Mouse (Mus musculus): ENCODE measurements at regions not wholly inside any gene's neighbourhood (a gene's known extent, or its start where the extent isn't known, plus 50 kb on each side); places are given as distances from the start of the nearest gene placed in this dataset.

- DNase-seq (ENCODE audit: extremely low spot score, low spot score): no peak
These were observed 1203.8 kb downstream of the Gsdmc2 start for GRCm38 (mm10) chr15:62641051-62641710.

DNA sequence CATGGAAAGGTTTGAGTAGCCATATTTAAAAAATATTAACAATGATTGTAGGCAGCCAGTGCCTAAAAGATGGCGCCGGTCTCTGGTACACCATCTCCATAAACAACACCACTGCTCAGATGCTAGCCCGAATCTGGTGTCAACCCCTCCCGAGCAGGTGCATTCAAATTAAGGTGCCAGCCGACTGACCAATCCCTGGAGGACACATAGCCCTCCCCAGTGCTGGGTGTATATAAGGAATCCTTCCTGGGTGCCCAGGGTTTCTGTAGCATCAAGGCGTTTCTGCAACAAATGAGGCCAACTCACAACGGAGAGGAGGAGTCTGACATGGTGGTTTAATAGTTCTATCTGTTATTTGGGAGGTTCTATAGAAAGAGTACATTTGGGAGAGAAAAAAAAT lies 1219.6 kb downstream of the Gsdmc2 start:
- no peak for DNase-seq (ENCODE audit: extremely low spot score, low spot score)

DNA sequence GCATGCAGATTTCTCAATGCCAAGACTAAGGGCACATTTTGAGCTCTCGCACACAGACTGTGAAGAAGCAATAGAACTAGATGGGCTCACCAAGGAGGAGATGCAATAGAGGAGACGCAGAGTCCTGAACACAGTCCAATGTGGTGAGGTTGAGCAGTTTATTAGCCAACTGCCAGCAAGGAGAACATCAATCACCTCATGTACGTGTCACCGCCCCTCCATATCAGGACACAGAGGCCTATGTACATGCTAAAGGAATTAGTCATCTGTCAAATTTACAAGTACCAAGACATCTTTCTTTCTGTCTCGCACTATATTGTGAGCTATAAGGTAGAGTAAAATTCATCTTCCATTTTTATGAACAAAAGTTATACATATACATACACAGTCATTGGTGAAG lies 1228.9 kb downstream of the Gsdmc2 start:
- DNase-seq (ENCODE audit: extremely low spot score, low spot score): no peak

DNA sequence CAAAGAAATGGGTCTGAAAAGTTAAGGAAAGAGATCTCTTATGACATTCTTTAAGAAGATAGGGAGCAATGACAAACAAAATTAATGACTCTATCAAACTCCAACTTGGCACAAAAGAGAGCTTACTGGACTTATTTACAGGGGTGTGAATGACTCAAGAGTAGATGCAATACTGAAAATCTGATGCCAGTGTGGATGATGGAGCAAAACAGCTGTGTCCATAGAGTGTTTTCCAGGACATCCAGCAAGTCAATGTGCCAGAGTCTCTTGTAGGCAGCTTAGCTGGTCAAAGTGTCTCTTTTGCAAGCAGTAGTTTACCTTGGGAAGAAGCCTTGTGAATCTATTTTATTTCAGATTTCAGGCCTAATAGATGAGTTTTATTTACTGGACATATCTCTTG lies 1248.2 kb downstream of the Gsdmc2 start:
- no peak for DNase-seq (ENCODE audit: extremely low spot score, low spot score)

DNA sequence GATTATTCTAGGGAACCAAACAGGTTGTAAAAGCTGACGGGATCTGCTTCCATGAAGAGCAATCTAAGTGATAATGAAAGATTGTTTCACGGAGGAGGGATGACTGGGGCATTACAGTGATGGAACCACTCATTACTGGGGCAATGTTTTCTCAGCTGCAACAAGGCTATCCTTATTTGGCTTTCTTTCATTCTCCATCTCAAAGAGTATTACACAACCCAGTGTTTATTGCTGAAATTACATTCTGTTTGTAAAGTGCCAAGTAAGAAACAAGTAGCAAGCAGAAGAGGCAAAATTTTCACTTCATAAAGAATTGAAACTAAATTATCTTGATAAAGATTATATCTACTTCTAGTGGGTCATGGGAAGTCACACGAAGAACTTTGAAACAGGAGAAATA lies 1256.4 kb downstream of the Gsdmc2 start:
- no peak for DNase-seq (ENCODE audit: extremely low spot score, low spot score)

- DNase-seq (ENCODE audit: extremely low spot score, low spot score): no peak
These were observed 1266.2 kb downstream of the Gsdmc2 start for GRCm38 (mm10) chr15:62578788-62579187.

GRCm38 (mm10) chr15:62575791-62576190 lies 1269.2 kb downstream of the Gsdmc2 start:
- DNase-seq (ENCODE audit: extremely low spot score, low spot score): no peak

DNA sequence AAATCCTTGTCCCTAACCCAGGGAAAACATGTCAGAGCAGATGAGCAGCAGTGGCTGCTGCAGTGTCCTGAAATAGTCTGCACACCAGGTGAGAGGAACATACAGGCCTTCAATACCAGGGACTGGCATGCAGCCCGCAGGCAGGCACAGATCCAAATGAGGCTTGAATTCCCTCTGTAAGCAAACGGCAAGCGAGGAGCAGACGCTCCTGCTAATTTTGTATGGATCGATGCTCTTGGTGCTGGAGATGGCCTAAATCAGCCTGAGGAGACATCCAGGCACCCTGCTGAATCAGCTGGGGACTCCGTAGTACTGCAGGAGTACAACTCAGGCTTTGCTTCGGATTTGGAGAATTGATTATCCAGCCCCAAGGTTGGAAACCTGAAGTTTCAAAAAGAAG lies 1273.2 kb downstream of the Gsdmc2 start:
- DNase-seq (ENCODE audit: extremely low spot score, low spot score): no peak

DNA sequence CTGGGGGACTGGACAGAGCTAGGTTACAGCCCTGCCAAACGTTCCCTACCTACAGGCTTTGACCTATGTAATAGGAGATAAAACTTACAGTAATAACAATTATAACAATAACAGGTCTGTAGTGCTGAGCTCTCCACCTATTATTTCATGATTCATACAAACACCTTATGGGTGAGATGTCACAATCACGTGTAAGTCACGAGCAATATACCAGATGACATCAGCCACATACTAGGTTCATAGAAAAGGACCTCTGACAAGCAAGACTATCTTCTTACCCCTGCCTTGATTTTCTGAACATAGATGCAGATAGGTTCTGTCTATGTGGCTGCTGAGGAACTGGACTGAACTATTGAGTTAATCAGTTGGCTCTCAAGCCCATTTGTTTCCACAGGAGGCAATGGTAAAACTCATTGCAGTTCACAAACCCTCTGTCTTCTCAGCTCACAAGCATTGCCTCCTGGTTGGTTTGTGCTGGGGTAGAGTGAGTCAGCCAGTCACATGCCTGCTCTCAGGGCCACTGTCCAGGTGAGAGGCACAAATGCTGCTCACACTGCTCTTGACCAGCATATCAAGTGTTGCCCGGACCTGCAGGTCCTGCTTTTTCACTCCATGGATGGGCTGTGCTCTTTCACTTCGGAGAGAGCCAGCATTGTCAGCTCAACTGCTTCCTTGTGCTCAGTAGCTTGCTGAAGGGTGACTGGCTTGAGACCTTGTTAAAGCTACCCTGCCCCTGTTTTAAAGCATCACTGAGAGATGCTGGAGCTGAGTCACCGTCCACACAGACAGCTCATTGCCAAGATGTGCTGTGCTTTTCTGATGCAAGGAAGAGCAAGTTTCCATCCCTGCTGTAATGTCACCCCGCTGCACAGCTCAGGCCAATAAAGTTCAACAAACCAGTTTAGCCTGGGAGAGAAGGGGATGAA lies 1275.9 kb downstream of the Gsdmc2 start:
- DNase-seq (ENCODE audit: extremely low spot score, low spot score): no peak

DNA sequence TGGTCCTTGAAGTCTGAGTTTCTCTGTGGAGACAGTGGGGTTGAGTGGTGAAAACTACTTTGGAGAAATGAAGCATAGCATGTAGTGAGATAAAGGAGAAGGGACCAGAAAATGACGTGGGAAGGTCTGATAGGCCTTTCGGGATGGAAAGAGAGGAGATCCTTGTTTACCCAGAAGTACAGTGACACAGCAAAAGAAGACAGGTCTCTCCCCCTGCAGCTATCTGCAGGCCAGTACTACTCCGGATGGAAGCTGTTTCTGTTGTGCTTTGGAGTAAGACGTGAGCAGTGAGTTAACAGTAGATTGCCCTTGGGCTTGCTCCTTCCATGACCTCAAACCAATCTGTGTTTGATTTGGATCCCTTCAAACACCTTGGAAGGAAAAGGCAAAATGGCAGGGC lies 1277.5 kb downstream of the Gsdmc2 start:
- DNase-seq (ENCODE audit: extremely low spot score, low spot score): no peak

DNA sequence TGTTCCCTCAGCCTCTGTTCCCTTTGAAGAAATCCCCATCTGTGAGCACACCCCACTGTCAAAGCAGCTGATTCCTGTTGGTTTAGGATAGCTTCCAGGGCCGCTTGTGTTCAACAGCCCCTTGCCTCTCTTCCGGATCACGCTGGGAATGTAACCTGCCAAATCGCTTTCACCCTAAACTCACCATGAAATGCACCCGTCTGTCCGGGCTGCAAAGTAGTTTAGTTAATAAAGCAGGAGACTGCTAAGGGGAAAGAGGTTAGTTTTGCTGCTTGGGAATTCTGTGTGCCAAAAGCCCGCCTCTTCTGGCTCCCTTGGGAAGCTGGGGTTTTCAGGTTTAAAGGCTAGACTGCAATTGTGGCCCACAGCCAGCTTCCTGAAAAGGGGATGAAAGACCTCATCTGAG lies 1278.9 kb downstream of the Gsdmc2 start:
- peak; percentile 19 for DNase-seq (ENCODE audit: extremely low spot score, low spot score)

GRCm38 (mm10) chr15:62533233-62533632 lies 1311.7 kb downstream of the Gsdmc2 start:
- no peak for DNase-seq (ENCODE audit: extremely low spot score, low spot score)

DNA sequence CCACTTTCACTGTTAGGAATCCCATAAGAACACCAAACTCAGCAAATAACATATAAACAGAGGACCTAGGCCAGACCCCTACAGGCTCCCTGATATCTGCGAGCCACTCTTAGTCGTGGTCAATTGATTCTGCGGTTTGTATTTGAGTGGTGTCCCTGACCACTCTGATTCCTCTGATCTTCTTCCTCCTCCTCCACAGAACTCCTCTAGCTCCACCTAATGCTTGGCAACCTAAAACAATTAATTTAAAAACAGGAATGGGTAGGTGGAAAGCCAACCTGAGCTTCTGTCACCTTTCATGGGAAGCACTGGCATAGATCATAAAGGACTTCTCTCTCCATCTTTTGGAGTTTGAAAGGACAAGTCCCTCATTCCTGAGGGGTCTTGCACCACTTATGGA lies 1316.0 kb downstream of the Gsdmc2 start:
- DNase-seq (ENCODE audit: extremely low spot score, low spot score): no peak

- no peak for DNase-seq (ENCODE audit: extremely low spot score, low spot score)
These were observed 1320.3 kb downstream of the Gsdmc2 start for GRCm38 (mm10) chr15:62524628-62525027.

DNA sequence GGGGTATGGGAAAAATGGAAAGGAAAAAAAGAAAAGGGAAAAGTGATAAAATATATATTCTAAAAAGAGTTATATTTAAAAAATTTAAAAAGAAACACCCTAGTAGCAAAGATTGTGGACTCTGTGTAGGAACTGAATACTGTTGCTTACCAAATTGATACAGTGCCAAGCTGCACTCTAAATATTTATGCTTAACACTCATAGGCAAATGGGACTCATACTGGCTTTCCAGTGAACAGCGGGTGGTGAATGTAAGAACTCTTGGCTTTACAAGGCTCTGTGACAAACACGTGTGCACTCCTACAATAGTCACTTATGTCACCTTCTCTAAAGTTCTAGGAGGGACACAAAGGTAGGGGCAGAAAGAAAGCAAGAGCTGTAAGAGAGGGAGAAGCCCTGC lies 1320.8 kb downstream of the Gsdmc2 start:
- DNase-seq (ENCODE audit: extremely low spot score, low spot score): no peak

DNA sequence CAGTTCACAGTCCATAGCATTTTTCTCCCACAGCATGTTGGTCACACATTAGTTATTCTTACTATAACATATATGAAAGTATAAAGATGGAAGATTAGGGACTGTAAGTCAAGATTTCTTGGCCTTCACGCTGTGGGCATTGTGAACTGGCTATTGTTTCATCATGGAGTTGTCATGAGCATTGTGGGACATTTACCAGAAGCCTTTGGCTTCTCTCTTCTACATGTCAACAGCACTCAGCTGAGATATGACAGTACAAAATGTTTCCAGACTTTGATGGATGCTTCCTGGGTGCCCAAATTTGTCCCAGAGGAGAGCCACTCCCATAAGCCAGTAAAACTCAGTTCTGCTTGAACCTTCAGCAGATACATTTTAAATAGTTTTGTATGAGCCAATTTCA lies 1331.5 kb downstream of the Gsdmc2 start:
- DNase-seq (ENCODE audit: extremely low spot score, low spot score): no peak

DNA sequence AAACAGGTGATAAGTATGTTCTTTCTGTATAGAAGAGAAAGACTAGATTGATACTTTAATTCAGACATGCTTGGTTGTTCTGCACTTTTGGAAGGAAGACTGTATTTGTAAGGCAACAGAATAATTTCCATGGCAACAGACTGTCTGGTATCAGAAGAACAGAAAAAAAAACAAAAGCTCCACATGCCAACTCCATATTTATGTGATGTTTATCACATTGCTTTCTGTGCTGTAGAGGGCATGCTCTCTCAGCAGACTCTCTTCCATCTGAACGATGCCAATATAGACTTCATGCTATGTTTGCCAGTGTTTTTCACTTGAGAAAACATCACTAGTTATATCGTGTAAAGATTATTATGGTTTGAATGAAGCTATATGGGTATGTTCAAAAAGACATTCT lies 1333.5 kb downstream of the Gsdmc2 start:
- no peak for DNase-seq (ENCODE audit: extremely low spot score, low spot score)

DNA sequence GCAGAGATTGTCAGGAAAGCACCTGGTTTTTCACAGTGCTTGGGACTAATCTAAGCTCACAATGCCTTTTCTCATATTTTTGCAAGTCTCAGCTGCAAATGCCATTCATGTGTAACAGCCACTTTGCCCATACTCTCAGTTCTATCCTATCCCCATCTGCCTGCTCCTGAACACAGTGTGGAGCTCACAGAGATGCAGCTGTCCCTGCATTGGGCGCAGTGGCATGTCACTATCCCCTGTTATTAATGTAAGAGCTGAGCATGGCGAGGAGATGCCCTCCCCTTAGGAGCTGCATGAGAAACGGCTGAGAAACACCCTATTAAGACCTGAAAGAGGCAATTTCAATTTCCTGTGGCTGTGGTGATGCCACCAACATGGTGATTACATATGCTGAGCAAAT lies 1341.1 kb downstream of the Gsdmc2 start:
- no peak for DNase-seq (ENCODE audit: extremely low spot score, low spot score)

DNA sequence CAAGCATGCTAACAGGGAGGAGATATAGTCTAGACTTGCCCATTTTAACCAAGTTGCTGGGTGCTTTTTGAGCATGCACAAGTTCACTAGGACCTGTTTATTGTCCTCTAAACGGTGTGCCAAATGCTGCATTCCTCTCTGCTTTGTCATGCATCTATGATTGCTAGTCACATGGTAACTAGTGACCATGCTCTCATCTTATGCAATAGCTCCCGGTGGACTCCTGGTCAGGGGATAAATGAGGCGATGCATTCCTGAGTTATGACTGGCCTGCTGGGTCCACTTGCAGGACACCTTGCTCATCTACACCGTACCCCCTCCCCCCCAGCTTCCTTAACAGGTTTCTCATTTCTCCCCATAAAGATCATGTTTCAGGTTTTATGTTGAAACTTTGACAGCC lies 1344.0 kb downstream of the Gsdmc2 start:
- DNase-seq (ENCODE audit: extremely low spot score, low spot score): no peak

- DNase-seq (ENCODE audit: extremely low spot score, low spot score): no peak
These were observed 1344.5 kb downstream of the Gsdmc2 start for GRCm38 (mm10) chr15:62500522-62500921.

- DNase-seq (ENCODE audit: extremely low spot score, low spot score): peak; percentile 20
These were observed 1348.8 kb downstream of the Gsdmc2 start for GRCm38 (mm10) chr15:62496193-62496592.

DNA sequence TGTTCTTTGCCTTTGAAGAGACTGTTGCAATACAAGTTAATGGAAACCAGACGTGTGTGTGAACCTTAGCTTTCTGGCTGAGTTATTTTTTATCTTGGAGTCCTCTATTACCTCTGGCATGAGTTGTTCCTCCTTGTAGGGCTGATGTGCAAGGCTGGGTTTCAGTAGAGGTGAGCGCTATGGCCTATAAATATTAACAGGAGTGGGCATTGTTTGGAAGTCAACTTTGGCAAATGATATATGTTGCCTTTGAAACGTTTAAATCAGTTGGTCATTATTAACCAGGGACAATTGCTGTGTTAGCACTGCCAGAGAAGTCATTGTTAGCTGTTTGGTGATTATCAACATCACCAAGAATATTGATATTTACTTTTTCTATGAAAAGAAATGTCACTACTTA lies 1352.6 kb downstream of the Gsdmc2 start:
- no peak for DNase-seq (ENCODE audit: extremely low spot score, low spot score)

- no peak for DNase-seq (ENCODE audit: extremely low spot score, low spot score)
These were observed 1354.4 kb downstream of the Gsdmc2 start for GRCm38 (mm10) chr15:62490548-62490947.

All from neural tube, embryonic 10.5 days (tissue).